13 mouse cellular contexts compared by ENCODE assay signal in genomic region chr3:69490981-69491681, GRCm38 (mm10).
DNase-seq lines count a peak whose midpoint lies in the region; ATAC-seq lines count a peak whose summit lies in the region.
"Had no signal": no experiment of that assay in that cellular context is flagged by ENCODE, and none has a peak within 500 bp of the region (broad histone marks: within the 10 kb centered on the region; RNA-seq: fewer than 3 reads in every experiment).

No protein-coding gene starts in this region.

- DNase-seq in hindbrain, embryonic 11.5 days (ENCODE audit: low spot score), result no peak
- DNase-seq in ovary, adult 18-20 months (ENCODE audit: low spot score), result peak; percentile 79
- DNase-seq in ovary, postnatal 10 days (ENCODE audit: low spot score), result no peak
- DNase-seq in cerebellum, postnatal 25 days, result no peak
- DNase-seq: cerebellum, adult 11-12 months; heart, postnatal 14 days; left cerebral cortex, postnatal 4 days; liver, postnatal 0 days; thymus, postnatal 36 days had no signal

- H3K27ac ChIP-seq in hindbrain, embryonic 11.5 days (ENCODE audit: low read depth, low read length), result no peak overlapping the region; the same call in 1 of the 2 replicates
- H3K27ac ChIP-seq in hindbrain, embryonic 13.5 days, result no peak overlapping the region
- no peak overlapping the region for H3K27ac ChIP-seq in kidney, embryonic 15.5 days
- H3K27ac ChIP-seq in forebrain, embryonic 12.5 days, result no peak overlapping the region
- H3K27ac ChIP-seq: forebrain, embryonic 10.5 days had no signal

- no peaks in the 10 kb centered on the region for H3K27me3 ChIP-seq in hindbrain, embryonic 11.5 days (ENCODE audit: control insufficient read depth, insufficient read depth, low read length)
- no peaks in the 10 kb centered on the region for H3K27me3 ChIP-seq in hindbrain, embryonic 13.5 days
- no peaks in the 10 kb centered on the region for H3K27me3 ChIP-seq in kidney, embryonic 15.5 days
- no peaks in the 10 kb centered on the region for H3K27me3 ChIP-seq in forebrain, embryonic 12.5 days

- no peak overlapping the region for H3K4me3 ChIP-seq in hindbrain, embryonic 11.5 days (ENCODE audit: low read depth, low read length)
- no peak overlapping the region for H3K4me3 ChIP-seq in hindbrain, embryonic 13.5 days
- no peak overlapping the region for H3K4me3 ChIP-seq in kidney, embryonic 15.5 days (replicated peaks)
- no peak overlapping the region for H3K4me3 ChIP-seq in forebrain, embryonic 12.5 days (replicated peaks)
- H3K4me3 ChIP-seq: forebrain, embryonic 10.5 days had no signal

- H3K4me2 ChIP-seq in hindbrain, embryonic 11.5 days (replicated peaks; ENCODE audit: low read depth, low read length), result no peak overlapping the region
- no peak overlapping the region for H3K4me2 ChIP-seq in hindbrain, embryonic 13.5 days
- no peak overlapping the region for H3K4me2 ChIP-seq in kidney, embryonic 15.5 days
- no peak overlapping the region for H3K4me2 ChIP-seq in forebrain, embryonic 12.5 days

- H3K4me1 ChIP-seq in hindbrain, embryonic 11.5 days (replicated peaks; ENCODE audit: control insufficient read depth, insufficient read depth, low read length), result no peaks in the 10 kb centered on the region
- peaks cover 35% of the 10 kb centered on the region for H3K4me1 ChIP-seq in hindbrain, embryonic 13.5 days (replicated peaks)
- H3K4me1 ChIP-seq in kidney, embryonic 15.5 days, result peaks cover 24% of the 10 kb centered on the region
- H3K4me1 ChIP-seq in forebrain, embryonic 12.5 days, result peaks cover 6% of the 10 kb centered on the region; the same call in 1 of the 2 replicates
- H3K4me1 ChIP-seq: forebrain, embryonic 10.5 days had no signal

- 93% methylated on average over 6 of the region's 6 CpGs for WGBS in hindbrain, embryonic 11.5 days
- WGBS in hindbrain, embryonic 13.5 days, result 85% methylated on average over 6 of the region's 6 CpGs
- 59% methylated on average over 6 of the region's 6 CpGs for WGBS in kidney, embryonic 15.5 days
- WGBS in forebrain, embryonic 12.5 days, result 89% methylated on average over 6 of the region's 6 CpGs

- 0 out of 2 replicates have a peak, but pooled peaks have one; percentile 17 for ATAC-seq in hindbrain, embryonic 11.5 days (ENCODE audit: low FRiP score)
- ATAC-seq in hindbrain, embryonic 13.5 days (ENCODE audit: low FRiP score), result no peak
- peak; percentile 89 for ATAC-seq in kidney, embryonic 15.5 days (replicated peaks; ENCODE audit: low FRiP score)
- ATAC-seq in forebrain, embryonic 12.5 days (ENCODE audit: low FRiP score), result no peak
- ATAC-seq: liver, postnatal 0 days had no signal

- no peak overlapping the region for H3K9ac ChIP-seq in hindbrain, embryonic 11.5 days (ENCODE audit: low read depth, low read length)
- no peak overlapping the region for H3K9ac ChIP-seq in hindbrain, embryonic 13.5 days
- no peak overlapping the region for H3K9ac ChIP-seq in kidney, embryonic 15.5 days
- H3K9ac ChIP-seq in forebrain, embryonic 12.5 days, result no peak overlapping the region
- H3K9ac ChIP-seq: liver, postnatal 0 days had no signal

- H3K36me3 ChIP-seq in hindbrain, embryonic 11.5 days (ENCODE audit: control insufficient read depth, insufficient read depth, low read length), result no peaks in the 10 kb centered on the region
- no peaks in the 10 kb centered on the region for H3K36me3 ChIP-seq in hindbrain, embryonic 13.5 days
- no peaks in the 10 kb centered on the region for H3K36me3 ChIP-seq in kidney, embryonic 15.5 days
- H3K36me3 ChIP-seq in forebrain, embryonic 12.5 days (replicated peaks), result no peaks in the 10 kb centered on the region
- H3K36me3 ChIP-seq: forebrain, embryonic 10.5 days had no signal

- no peaks in the 10 kb centered on the region for H3K9me3 ChIP-seq in hindbrain, embryonic 11.5 days (ENCODE audit: control insufficient read depth, low read length)
- H3K9me3 ChIP-seq in hindbrain, embryonic 13.5 days, result no peaks in the 10 kb centered on the region
- H3K9me3 ChIP-seq in kidney, embryonic 15.5 days (replicated peaks), result no peaks in the 10 kb centered on the region
- no peaks in the 10 kb centered on the region for H3K9me3 ChIP-seq in forebrain, embryonic 12.5 days
- H3K9me3 ChIP-seq: forebrain, embryonic 10.5 days had no signal

Comparison
In these comparisons a context has a peak if more than half of its experiments do, and no peak if none do; other contexts are left out.
1. ATAC-seq: peak in hindbrain, embryonic 11.5 days (single experiment) and kidney, embryonic 15.5 days (single experiment); none in hindbrain, embryonic 13.5 days (single experiment) and forebrain, embryonic 12.5 days (single experiment).